Mouse (Mus musculus) hindbrain, postnatal 0 days (tissue): ENCODE measurements around the gene Tnfaip1. TPM values are rescaled to one million over a fixed set of nuclear protein-coding genes. Genes with fewer than 3 reads are reported as not detected.

Source experiments
- ATAC-seq: fragments of 200-750 bp; cut with Nextera tagmentation; 2 replicates; pipeline ENCODE4 v1.8.0; 2017; ENCODE audit warnings: mild to moderate bottlenecking, moderate TSS enrichment, moderate library complexity
- DNase-seq: peaks from one replicate; pipeline ENCODE4 v3.0.0-alpha.2; 2015; ENCODE audit warnings: low spot score
- H3K27ac ChIP-seq: fragments of 300-500 bp; sonication (generic); 2 replicates; pipeline ENCODE4 v1.5.1; 2014; ENCODE audit warnings: mild to moderate bottlenecking
- H3K27me3 ChIP-seq: fragments of 300-500 bp; sonication (generic); 2 replicates; pipeline ENCODE4 v1.6.1; 2014; ENCODE audit warnings: low read length, mixed read lengths; ENCODE audit not compliant: insufficient read depth
- H3K36me3 ChIP-seq: fragments of 300-500 bp; sonication (generic); 2 replicates; pipeline ENCODE4 v1.6.1; 2014; ENCODE audit warnings: low read length, mixed read lengths; ENCODE audit not compliant: insufficient read depth
- H3K4me1 ChIP-seq: fragments of 300-500 bp; sonication (generic); 2 replicates; pipeline ENCODE4 v1.6.1; 2014; ENCODE audit warnings: antibody characterized with exemption, low read length, mixed read lengths; ENCODE audit not compliant: insufficient read depth
- H3K4me2 ChIP-seq: fragments of 300-500 bp; sonication (generic); 2 replicates; pipeline ENCODE4 v1.6.1; 2014; ENCODE audit warnings: low read depth, mild to moderate bottlenecking, low read length, moderate library complexity, mixed read lengths
- H3K4me3 ChIP-seq: fragments of 300-500 bp; sonication (generic); 2 replicates; pipeline ENCODE4 v1.5.1; 2014; ENCODE audit warnings: low read length
- H3K9ac ChIP-seq: fragments of 300-500 bp; sonication (generic); replicated peaks from 2 replicates; pipeline ENCODE4 v1.6.1; 2014; ENCODE audit warnings: mild to moderate bottlenecking, low read length, moderate library complexity, mixed read lengths
- H3K9me3 ChIP-seq: fragments of 300-500 bp; sonication (generic); 2 replicates; pipeline ENCODE4 v1.6.1; 2016; ENCODE audit warnings: low read length, mixed read lengths
- CTCF ChIP-seq: IDR thresholded peaks from 2 replicates; pipeline ENCODE4 v1.5.1; 2016; ENCODE audit warnings: antibody characterized with exemption, control low read depth, low read depth
- WGBS: fragments of 180-500 bp; shearing (Covaris S2); extraction: QIAGEN DNeasy Blood & Tissue Kit; methylation state at CpG from one replicate; pipeline ENCODE4 v1.1.7; 2014; 5-methylcytosine and 5-hydroxymethylcytosine counted together
- polyA plus RNA-seq: library from polyadenylated mRNA; unstranded; fragments of >200 nt; fragmentation: Nextera tagmentation; extraction: Ambion mirVana; gene quantifications from 2 replicates; pipeline ENCODE4 v1.2.1, GENCODE M21; 2015
- total RNA-seq: library from RNA; depleted of rRNA; stranded (reverse); fragments of >200 nt; gene quantifications from 2 replicates; pipeline ENCODE4 v1.2.3, GENCODE M21; 2014

Gene Tnfaip1
- total and polyA plus RNA-seq, 2 experiments from 2014 or later, result 46.2 to 56.2 TPM

- H3K36me3 ChIP-seq, result peaks cover 15% of the 10 kb centered on the region; the same call in 1 of the 2 replicates
- no peak within 1 kb of the TSS for H3K4me2 ChIP-seq
- no peaks in the 10 kb centered on the region for H3K27me3 ChIP-seq
- no peak within 1 kb of the TSS for H3K9ac ChIP-seq
- TF ChIP-seq CTCF, result no peak
- H3K4me3 ChIP-seq, result no peak within 1 kb of the TSS
- DNase-seq (no peak), ATAC-seq (no peak)
- no peak within 1 kb of the TSS for H3K27ac ChIP-seq
- no peaks in the 10 kb centered on the region for H3K9me3 ChIP-seq
- H3K4me1 ChIP-seq, result no peaks in the 10 kb centered on the region
- WGBS, result 52% methylated on average over 7 of the region's 7 CpGs
Measured at GRCm38 (mm10) chr11:78502909-78503650, 33.1 kb downstream of the Tnfaip1 start, which contains the start of gene Sebox. Gene Sebox, plus strand, starts transcription at chr11:78503447.

- Histone ChIP-seq H3K27ac (no peak overlapping the region), H3K9me3 (no peaks in the 10 kb centered on the region), H3K27me3 (no peaks in the 10 kb centered on the region), H3K4me3 (no peak overlapping the region), H3K9ac (no peak overlapping the region), H3K4me2 (no peak overlapping the region), H3K36me3 (0 out of 2 replicates have a peak, but pooled peaks cover 2% of the 10 kb centered on the region), H3K4me1 (no peaks in the 10 kb centered on the region)
- WGBS, result 84% methylated on average over 20 of the region's 20 CpGs
- no peak for DNase-seq
- no peak for TF ChIP-seq CTCF
- ATAC-seq, result no peak
Measured at GRCm38 (mm10) chr11:78501529-78501928, 34.6 kb downstream of the Tnfaip1 start.

GRCm38 (mm10) chr11:78500623-78501202, 35.4 kb downstream of the Tnfaip1 start:
- Histone ChIP-seq H3K4me3 (no peak overlapping the region), H3K27me3 (no peaks in the 10 kb centered on the region), H3K9me3 (no peaks in the 10 kb centered on the region), H3K27ac (no peak overlapping the region), H3K4me2 (0 out of 2 replicates have a peak overlapping the region, but pooled peaks have one; percentile 0), H3K4me1 (peaks cover 4% of the 10 kb centered on the region; the same call in 1 of the 2 replicates), H3K36me3 (no peaks in the 10 kb centered on the region), H3K9ac (no peak overlapping the region)
- DNase-seq (no peak), ATAC-seq (no peak)
- TF ChIP-seq CTCF, result no peak
- WGBS, result 76% methylated on average over 9 of the region's 9 CpGs

- 58% methylated on average over 16 of the region's 16 CpGs for WGBS
- H3K27me3 ChIP-seq, result no peaks in the 10 kb centered on the region
- H3K27ac ChIP-seq, result no peak overlapping the region
- ATAC-seq (no peak), DNase-seq (no peak)
- H3K4me2 ChIP-seq, result no peak overlapping the region
- no peak overlapping the region for H3K9ac ChIP-seq
- H3K4me3 ChIP-seq, result no peak overlapping the region; the same call in 1 of the 2 replicates
- H3K36me3 ChIP-seq, result no peaks in the 10 kb centered on the region
- H3K4me1 ChIP-seq, result peaks cover 4% of the 10 kb centered on the region; the same call in 1 of the 2 replicates
- no peak for TF ChIP-seq CTCF
- H3K9me3 ChIP-seq, result no peaks in the 10 kb centered on the region
Measured at GRCm38 (mm10) chr11:78499543-78499942, 36.6 kb downstream of the Tnfaip1 start.

GRCm38 (mm10) chr11:78499004-78499403, 37.1 kb downstream of the Tnfaip1 start, which contains the start of gene Vtn:
Gene Vtn, plus strand, starts transcription at chr11:78499091.
- H3K4me1 ChIP-seq, result peaks cover 4% of the 10 kb centered on the region; the same call in 1 of the 2 replicates
- H3K4me3 ChIP-seq, result peak within 1 kb of the TSS; percentile 70

GRCm38 (mm10) chr11:78497544-78498522, 38.3 kb downstream of the Tnfaip1 start, which contains the start of gene Sarm1:
Gene Sarm1, minus strand, starts transcription at chr11:78497754.
- ATAC-seq, result peak; percentile 97

More at GRCm38 (mm10) chr11:78499004-78499403, 37.1 kb downstream of the Tnfaip1 start, which contains the start of gene Vtn:
- Histone ChIP-seq H3K9me3 (no peaks in the 10 kb centered on the region), H3K27ac (peak within 1 kb of the TSS; percentile 94), H3K4me2 (peak within 1 kb of the TSS; percentile 79), H3K9ac (peak within 1 kb of the TSS; percentile 76), H3K36me3 (no peaks in the 10 kb centered on the region), H3K27me3 (no peaks in the 10 kb centered on the region)
- 61% methylated on average over 7 of the region's 7 CpGs for WGBS
- ATAC-seq (no peak), DNase-seq (no peak)
- TF ChIP-seq CTCF, result no peak

More at GRCm38 (mm10) chr11:78497544-78498522, 38.3 kb downstream of the Tnfaip1 start, which contains the start of gene Sarm1:
- peak within 1 kb of the TSS; percentile 70 for H3K4me3 ChIP-seq
- H3K27me3 ChIP-seq, result no peaks in the 10 kb centered on the region
- no peaks in the 10 kb centered on the region for H3K36me3 ChIP-seq
- peaks cover 4% of the 10 kb centered on the region; the same call in 1 of the 2 replicates for H3K4me1 ChIP-seq
- peak; percentile 99 for DNase-seq
- no peak for TF ChIP-seq CTCF
- no peaks in the 10 kb centered on the region for H3K9me3 ChIP-seq
- H3K27ac ChIP-seq, result peak within 1 kb of the TSS; percentile 94
- peak within 1 kb of the TSS; percentile 76 for H3K9ac ChIP-seq
- WGBS, result 2% methylated on average over 36 of the region's 36 CpGs
- H3K4me2 ChIP-seq, result peak within 1 kb of the TSS; percentile 79
